Mouse (Mus musculus) embryonic facial prominence, embryonic 11.5 days (tissue): ENCODE measurements at regions not wholly inside any gene's neighbourhood (a gene's known extent, or its start where the extent isn't known, plus 50 kb on each side); places are given as distances from the start of the nearest gene placed in this dataset.

Source experiments
- ATAC-seq: fragments of 200-750 bp; cut with Nextera tagmentation; replicated peaks from 2 replicates; pipeline ENCODE4 v1.8.0; 2017; ENCODE audit warnings: low read depth; ENCODE audit not compliant: insufficient number of reproducible peaks, low FRiP score, low TSS enrichment
- DNase-seq: peaks from one replicate; pipeline ENCODE4 v3.0.0-alpha.2; 2015; ENCODE audit warnings: low spot score
- H3K27ac ChIP-seq: fragments of 300-500 bp; sonication (generic); replicated peaks from 2 replicates; pipeline ENCODE4 v1.5.1; 2014; ENCODE audit warnings: mild to moderate bottlenecking, low read depth, low read length, control low read depth
- H3K27me3 ChIP-seq: fragments of 300-500 bp; sonication (generic); 2 replicates; pipeline ENCODE4 v1.6.1; 2014; ENCODE audit warnings: mild to moderate bottlenecking, low read length, moderate library complexity, mixed read lengths; ENCODE audit not compliant: control insufficient read depth, insufficient read depth
- H3K36me3 ChIP-seq: fragments of 300-500 bp; sonication (generic); replicated peaks from 2 replicates; pipeline ENCODE4 v1.6.1; 2014; ENCODE audit warnings: low read depth, mild to moderate bottlenecking, low read length, moderate library complexity, mixed read lengths; ENCODE audit not compliant: control insufficient read depth, insufficient read depth
- H3K4me1 ChIP-seq: fragments of 300-500 bp; sonication (generic); 2 replicates; pipeline ENCODE4 v1.6.1; 2014; ENCODE audit warnings: low read length, mixed read lengths; ENCODE audit not compliant: control insufficient read depth, insufficient read depth
- H3K4me2 ChIP-seq: fragments of 300-500 bp; sonication (generic); 2 replicates; pipeline ENCODE4 v1.6.1; 2014; ENCODE audit warnings: low read depth, mild to moderate bottlenecking, control low read depth, low read length, moderate library complexity
- H3K4me3 ChIP-seq: fragments of 300-500 bp; sonication (generic); 2 replicates; pipeline ENCODE4 v1.5.1; 2014; ENCODE audit warnings: low read depth, low read length, control low read depth
- H3K9ac ChIP-seq: fragments of 300-500 bp; sonication (generic); replicated peaks from 2 replicates; pipeline ENCODE4 v1.6.1; 2014; ENCODE audit warnings: mild to moderate bottlenecking, control low read depth, low read length
- H3K9me3 ChIP-seq: fragments of 300-500 bp; sonication (generic); replicated peaks from 2 replicates; pipeline ENCODE4 v1.6.1; 2016; ENCODE audit warnings: mild to moderate bottlenecking, low read length, inconsistent platforms, mixed read lengths; ENCODE audit not compliant: control insufficient read depth
- WGBS: fragments of 180-500 bp; shearing (Covaris S2); extraction: QIAGEN DNeasy Blood & Tissue Kit; methylation state at CpG from one replicate; pipeline ENCODE4 v1.1.7; 2014; 5-methylcytosine and 5-hydroxymethylcytosine counted together

- no peak for ATAC-seq
- H3K9me3 ChIP-seq: no peaks in the 10 kb centered on the region
- H3K4me1 ChIP-seq: no peaks in the 10 kb centered on the region
- H3K27ac ChIP-seq: no peak overlapping the region
- no peak overlapping the region for H3K4me3 ChIP-seq
- H3K9ac ChIP-seq: no peak overlapping the region
- 89% methylated on average over 14 of the region's 14 CpGs for WGBS
- no peaks in the 10 kb centered on the region for H3K27me3 ChIP-seq
- no peak for DNase-seq
- no peak overlapping the region for H3K4me2 ChIP-seq
- H3K36me3 ChIP-seq: no peaks in the 10 kb centered on the region
These were observed 131.2 kb downstream of the Ptbp2 start for GRCm38 (mm10) chr3:119653007-119653565.

DNA sequence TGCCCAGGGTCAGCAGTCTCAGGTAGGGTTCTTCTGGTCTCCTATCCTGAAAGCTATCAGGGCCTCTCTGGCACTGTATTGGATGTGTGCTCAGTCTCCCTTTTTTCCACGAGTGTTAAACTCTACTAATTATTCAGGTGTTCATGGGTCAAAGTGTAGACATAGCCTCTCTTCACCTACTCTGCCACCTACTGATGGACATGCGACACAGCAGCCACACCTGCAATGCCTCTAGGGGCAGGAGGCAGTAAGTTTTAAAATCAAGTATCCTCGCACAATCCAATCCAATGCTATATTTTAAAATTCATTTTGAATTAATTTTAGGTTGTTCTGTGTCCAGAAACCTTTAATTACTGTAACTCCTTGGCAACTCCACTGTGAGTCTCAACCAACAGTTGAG is 145.6 kb downstream of the Ptbp2 start:
- Histone ChIP-seq H3K4me3 (no peak overlapping the region), H3K9ac (no peak overlapping the region), H3K9me3 (no peaks in the 10 kb centered on the region), H3K36me3 (no peaks in the 10 kb centered on the region), H3K4me1 (no peaks in the 10 kb centered on the region), H3K27me3 (no peaks in the 10 kb centered on the region), H3K4me2 (no peak overlapping the region), H3K27ac (no peak overlapping the region)
- ATAC-seq (no peak), DNase-seq (no peak)
- 55% methylated on average over 3 of the region's 3 CpGs for WGBS

GRCm38 (mm10) chr3:119635641-119636040 is 148.6 kb downstream of the Ptbp2 start:
- H3K4me2 ChIP-seq: no peak overlapping the region
- WGBS: 82% methylated on average over 3 of the region's 3 CpGs
- no peaks in the 10 kb centered on the region for H3K27me3 ChIP-seq
- ATAC-seq (no peak), DNase-seq (no peak)
- H3K4me3 ChIP-seq: no peak overlapping the region
- no peaks in the 10 kb centered on the region for H3K36me3 ChIP-seq
- H3K4me1 ChIP-seq: no peaks in the 10 kb centered on the region
- H3K9ac ChIP-seq: no peak overlapping the region
- no peak overlapping the region for H3K27ac ChIP-seq
- no peaks in the 10 kb centered on the region for H3K9me3 ChIP-seq

DNA sequence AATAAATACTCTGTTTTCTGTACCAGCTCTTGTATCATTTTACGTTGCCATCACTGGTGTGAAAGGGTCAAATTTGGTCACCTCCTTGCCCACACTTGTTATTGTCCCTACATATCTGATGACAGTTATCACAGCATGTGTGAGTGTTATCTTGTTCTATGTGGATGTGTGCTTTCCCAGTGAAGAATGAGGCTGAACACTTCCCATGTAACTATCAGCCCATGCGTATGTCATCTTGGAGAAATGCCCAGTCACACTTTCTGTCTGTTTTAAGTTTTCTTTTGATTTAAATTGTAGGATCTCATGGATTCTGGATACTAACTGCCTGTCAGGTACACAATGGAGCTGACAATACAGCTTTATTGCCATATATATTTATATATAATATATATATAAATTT is 150.8 kb downstream of the Ptbp2 start:
- Histone ChIP-seq H3K4me3 (no peak overlapping the region), H3K27ac (no peak overlapping the region), H3K4me1 (no peaks in the 10 kb centered on the region), H3K9ac (no peak overlapping the region), H3K36me3 (no peaks in the 10 kb centered on the region), H3K27me3 (no peaks in the 10 kb centered on the region), H3K9me3 (no peaks in the 10 kb centered on the region), H3K4me2 (no peak overlapping the region)
- ATAC-seq (no peak), DNase-seq (no peak)
- 92% methylated on average over 2 of the region's 2 CpGs for WGBS

DNA sequence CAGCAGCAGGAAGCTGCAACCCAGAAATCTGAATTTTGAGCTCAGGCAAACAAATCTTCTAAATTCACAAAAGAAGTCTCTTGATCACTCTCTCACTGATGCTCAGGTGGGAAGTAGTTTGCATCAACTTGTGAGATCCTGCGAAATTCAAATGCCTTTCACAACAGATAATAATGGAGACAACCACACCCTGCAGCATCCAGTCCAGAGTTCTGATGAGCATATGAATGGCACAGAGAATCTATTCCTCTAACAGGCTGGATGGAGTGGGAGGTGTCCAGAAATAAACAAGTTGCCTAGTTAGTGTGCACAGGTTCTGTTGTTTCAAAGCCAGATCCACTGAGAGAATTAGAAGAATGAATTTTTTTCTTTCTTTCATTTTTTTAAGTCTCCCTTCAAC is 178.2 kb downstream of the Ptbp2 start:
- WGBS: 87% methylated on average over 1 of the region's 1 CpGs
- H3K4me1 ChIP-seq: no peaks in the 10 kb centered on the region

GRCm38 (mm10) chr3:119588872-119589416 is 195.3 kb downstream of the Ptbp2 start:
- ATAC-seq: no peak
- Histone ChIP-seq H3K4me1 (no peaks in the 10 kb centered on the region), H3K9me3 (no peaks in the 10 kb centered on the region), H3K36me3 (no peaks in the 10 kb centered on the region), H3K4me3 (no peak overlapping the region), H3K27ac (no peak overlapping the region), H3K9ac (no peak overlapping the region), H3K4me2 (no peak overlapping the region), H3K27me3 (no peaks in the 10 kb centered on the region)
- DNase-seq: no peak
- 82% methylated on average over 4 of the region's 4 CpGs for WGBS

More for the DNA sequence above, 178.2 kb downstream of the Ptbp2 start:
- no peak for DNase-seq
- Histone ChIP-seq H3K4me3 (no peak overlapping the region), H3K9ac (no peak overlapping the region), H3K36me3 (no peaks in the 10 kb centered on the region), H3K4me2 (no peak overlapping the region), H3K27me3 (no peaks in the 10 kb centered on the region), H3K9me3 (no peaks in the 10 kb centered on the region), H3K27ac (no peak overlapping the region)
- no peak for ATAC-seq

GRCm38 (mm10) chr3:119587971-119588370 is 196.3 kb downstream of the Ptbp2 start:
- H3K27ac ChIP-seq: no peak overlapping the region
- 84% methylated on average over 2 of the region's 2 CpGs for WGBS
- no peak overlapping the region for H3K4me3 ChIP-seq
- H3K9ac ChIP-seq: no peak overlapping the region
- H3K27me3 ChIP-seq: no peaks in the 10 kb centered on the region
- H3K9me3 ChIP-seq: no peaks in the 10 kb centered on the region
- ATAC-seq (no peak), DNase-seq (no peak)
- no peaks in the 10 kb centered on the region for H3K36me3 ChIP-seq
- no peak overlapping the region for H3K4me2 ChIP-seq
- H3K4me1 ChIP-seq: no peaks in the 10 kb centered on the region

GRCm38 (mm10) chr3:119575516-119575915 is 208.8 kb downstream of the Ptbp2 start:
- Histone ChIP-seq H3K27me3 (no peaks in the 10 kb centered on the region), H3K27ac (no peak overlapping the region), H3K4me1 (no peaks in the 10 kb centered on the region), H3K4me3 (no peak overlapping the region), H3K9ac (no peak overlapping the region), H3K36me3 (no peaks in the 10 kb centered on the region), H3K9me3 (no peaks in the 10 kb centered on the region), H3K4me2 (no peak overlapping the region)
- ATAC-seq (no peak), DNase-seq (no peak)
- 81% methylated on average over 3 of the region's 3 CpGs for WGBS
